Mouse (Mus musculus) heart, postnatal 36 days (tissue): ENCODE data around the gene Gm10972. TPM values are rescaled to one million over a fixed set of nuclear protein-coding genes. Genes with fewer than 3 reads are reported as not detected.
"Not testable (repeated sequence)": the region's sequence is repeated elsewhere in the genome, so short reads cannot be mapped to it uniquely, and the experiment has no call there.

ENCODE experiments used
- DNase-seq, 2 experiments: peaks; one replicate each; pipeline ENCODE4 v3.0.0; 2021 to 2022
- intact Hi-C: fragments of 180-260 bp; cut with DNase I; formaldehyde crosslinking; loops from one replicate; pipeline ENCODE4 v1.15.1; 2025
- total RNA-seq, 2 experiments: library from RNA; stranded (reverse); gene quantifications; 2 replicates each; pipeline ENCODE4 v1.2.3; 2021

Gene Gm10972
- total RNA-seq, 2 experiments from 2014 or later, result not detected

DNA sequence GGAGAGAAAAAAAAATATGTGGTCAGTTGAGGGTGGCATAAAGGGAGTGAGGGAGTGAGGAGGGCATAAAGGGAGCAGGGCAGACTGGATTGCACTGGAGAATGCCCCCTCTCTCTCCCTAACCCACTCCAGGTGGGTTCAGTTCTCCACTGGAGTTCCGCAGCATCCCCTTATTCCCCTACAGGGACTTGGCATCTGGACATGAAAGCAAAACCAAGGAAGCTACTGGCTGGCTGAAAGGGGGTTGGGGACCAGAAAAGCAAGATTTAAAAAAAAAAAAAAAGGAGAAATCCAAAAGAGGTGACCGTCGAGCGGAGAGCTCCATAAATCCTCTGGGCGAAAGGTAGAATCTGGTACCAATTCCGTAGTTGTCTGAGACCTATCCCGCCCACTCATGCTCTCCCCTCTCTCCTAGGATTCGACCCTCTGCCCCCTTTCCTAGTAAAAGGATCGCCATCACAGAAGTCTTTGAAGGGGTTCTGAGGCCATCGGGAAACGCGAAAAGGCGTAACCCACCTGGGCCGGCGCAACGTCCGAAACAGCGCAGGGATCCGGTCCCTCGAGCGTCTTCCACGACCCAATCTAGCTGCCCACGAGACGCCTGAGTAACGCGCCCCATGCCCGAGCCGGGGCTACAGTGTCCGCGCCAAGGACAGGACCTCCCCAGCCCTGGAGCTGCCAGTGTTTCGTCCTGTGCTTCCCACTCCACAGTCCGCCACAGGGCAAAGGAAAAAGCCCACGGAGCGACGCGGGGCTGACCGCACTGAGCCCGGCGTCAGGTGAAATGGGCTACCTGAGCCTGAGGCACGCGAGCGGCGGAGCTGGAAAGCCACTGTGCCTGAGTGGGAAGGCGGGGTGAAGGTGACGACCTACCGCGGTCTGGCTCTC lies 15.2 kb downstream of the Gm10972 start:
- DNase-seq, intact Hi-C loops: not testable (repeated sequence)

DNA sequence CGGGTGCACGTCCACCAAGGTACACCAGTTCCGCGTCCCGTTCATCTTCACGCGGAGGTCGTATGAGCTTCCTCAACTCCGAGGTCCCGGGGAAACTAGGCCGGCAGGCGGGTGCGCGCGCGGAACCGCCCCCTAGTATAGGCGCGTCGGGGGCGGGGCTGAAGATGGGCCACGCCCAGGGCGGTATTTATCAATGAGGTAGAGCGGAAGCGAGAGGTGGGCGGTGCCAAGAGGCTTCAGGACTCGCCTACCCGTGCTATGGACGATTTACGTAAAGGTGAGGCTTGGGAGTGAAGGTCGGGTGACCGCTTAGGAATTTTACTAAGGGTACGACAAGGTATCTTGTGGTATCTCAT lies 15.8 kb downstream of the Gm10972 start, which contains the start of gene Tuft1:
Tuft1 (minus strand) TSS at position 133 of the 356 bp plus-strand sequence.
- DNase-seq, result peak; percentile 61 to 62
- intact Hi-C loops, result not testable (repeated sequence)

DNA sequence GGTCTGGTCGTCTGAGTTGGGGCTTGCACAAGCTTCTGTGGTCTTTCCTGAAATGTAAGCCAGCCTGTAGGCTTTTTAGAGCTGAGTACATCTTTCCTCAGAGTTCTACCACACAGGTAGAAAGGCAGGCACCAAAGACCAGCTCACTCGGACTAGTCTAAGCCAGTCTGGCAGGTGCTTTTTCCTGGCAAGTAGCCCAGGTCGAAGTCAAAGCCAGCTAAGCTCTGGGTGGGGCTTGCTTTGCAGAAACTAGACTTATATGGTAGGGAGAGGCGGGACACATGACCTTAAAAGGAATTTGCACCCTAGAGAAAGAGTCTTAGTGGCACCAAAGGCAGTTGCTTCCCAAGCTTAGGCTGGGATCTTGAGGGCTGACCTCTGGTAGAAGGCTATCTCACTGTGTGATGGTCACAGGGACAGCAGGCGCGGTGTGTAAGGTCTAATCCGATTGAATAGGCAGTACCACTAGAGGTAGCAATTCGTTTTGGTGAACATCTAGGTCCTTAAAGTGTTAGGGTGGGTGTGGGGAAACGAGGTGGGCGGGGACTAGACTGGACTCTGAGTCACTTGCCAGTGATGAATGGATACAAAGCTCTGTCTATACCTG lies 16.3 kb downstream of the Gm10972 start:
- DNase-seq, intact Hi-C loops: not testable (repeated sequence)

DNA sequence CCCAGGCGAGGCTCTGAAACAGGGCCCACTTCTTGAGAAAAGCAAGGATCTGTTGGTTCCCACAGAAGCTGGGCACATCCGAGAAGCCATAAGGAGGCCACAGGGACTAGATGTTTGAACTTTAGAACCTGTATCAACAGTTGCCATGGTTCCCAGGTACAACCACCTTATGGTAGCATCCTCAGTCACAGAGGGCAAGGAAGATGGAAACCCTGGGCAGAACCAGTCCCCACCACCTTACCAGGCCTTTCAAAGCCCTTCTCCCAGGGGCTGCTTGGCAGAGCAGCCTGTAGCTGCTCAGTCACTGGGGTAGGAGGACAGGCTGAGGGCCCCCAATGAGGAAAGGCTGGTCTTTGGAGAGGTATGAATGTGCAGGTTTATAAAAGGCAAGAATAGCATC lies 17.9 kb downstream of the Gm10972 start:
- intact Hi-C loops, DNase-seq: not testable (repeated sequence)

DNA sequence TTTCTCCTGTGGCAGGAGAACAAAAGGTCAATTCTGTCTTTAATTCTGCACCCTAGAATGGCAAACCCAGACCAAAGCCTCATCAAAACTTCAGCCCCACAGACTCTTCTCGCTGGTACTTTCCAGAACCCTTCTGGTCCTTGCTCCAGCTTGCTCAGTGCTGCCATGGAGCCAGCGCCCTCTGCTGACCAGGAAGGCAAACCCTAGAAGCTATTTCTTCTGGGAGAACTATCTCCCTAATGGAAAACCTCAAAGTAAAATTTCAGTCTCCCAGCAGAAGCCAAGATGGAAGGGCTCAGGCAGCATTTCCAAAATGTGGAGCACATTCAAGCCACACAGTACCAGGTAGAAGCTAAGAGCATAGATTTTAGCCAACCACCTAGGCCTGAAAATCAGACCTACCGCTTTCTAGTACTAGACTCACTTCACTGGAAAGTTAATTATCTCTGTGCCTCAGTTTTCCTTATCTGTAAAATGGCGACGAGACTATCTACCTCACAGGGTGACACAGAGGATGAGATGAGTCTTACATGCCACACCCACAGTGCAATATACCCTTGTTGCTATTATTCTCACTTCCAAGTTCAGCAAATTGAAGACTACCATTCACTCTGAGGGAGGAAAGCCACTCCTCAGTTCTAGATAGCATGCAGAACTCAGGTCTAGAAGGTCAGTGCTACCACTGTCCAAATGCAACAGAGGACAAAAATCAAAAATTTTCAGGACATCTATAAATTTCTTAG lies 22.3 kb downstream of the Gm10972 start:
- intact Hi-C loops, DNase-seq: not testable (repeated sequence)

DNA sequence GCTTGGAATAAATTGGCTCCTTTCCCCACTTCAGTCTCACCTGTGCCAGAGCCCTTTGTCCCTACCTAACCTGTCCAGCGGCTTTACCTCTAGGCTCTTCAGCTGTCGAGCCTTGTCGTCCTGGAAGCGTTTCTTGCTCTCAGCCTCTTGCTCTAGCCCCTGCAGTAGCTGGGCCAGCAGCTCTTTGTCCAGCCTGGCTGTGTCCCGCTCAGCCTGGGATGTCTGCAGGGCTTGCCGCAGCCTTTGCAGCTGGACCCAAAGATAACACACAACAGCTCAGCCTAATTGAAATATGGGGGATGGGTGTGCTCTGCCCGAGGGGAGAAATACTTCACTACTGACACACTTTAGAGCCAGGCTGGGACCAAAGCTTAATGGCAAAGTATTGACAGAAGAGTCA lies 23.0 kb downstream of the Gm10972 start:
- intact Hi-C loops, DNase-seq: not testable (repeated sequence)

DNA sequence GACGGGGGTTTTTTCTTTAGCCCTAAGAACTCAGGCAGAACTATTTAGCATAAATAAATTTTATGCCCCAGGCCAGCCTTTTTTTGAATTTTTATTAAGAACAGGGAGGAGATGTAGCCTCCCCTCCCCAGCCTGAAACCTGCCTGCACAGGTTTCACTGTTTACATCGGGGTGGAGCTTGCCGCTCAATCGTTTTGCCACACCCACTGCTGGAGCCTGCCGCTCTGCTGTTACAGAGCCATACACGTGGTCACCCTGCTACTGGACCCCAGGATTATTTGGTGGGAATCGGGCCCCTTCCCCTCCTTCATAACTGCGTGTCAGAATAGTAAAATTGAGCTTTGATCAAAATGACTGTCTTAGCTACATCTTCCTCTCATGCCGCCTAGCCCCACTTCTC lies 32.2 kb downstream of the Gm10972 start:
- intact Hi-C loops, result not testable (repeated sequence)

DNA sequence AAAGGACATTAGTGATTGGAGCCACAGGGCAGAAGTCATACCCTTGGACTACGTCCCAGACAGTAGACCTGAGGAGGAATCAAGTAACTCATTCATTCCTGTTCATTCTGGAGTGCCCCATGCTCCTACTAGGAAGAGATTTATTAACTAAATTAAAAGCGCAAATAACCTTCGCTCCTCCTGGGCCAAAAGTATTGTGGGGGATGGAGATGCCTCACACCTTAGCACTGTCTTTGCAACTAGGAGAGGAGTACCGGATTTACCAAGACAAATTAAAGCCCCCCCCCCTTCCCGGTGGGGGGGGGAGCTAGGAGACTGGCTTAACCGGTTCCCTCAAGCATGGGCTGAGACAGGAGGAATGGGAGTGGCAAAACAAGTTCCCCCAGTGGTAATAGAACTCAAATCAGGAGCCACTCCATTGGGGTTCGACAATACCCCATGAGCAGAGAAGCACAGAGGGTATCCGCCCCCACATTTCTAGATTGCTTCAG lies 36.5 kb downstream of the Gm10972 start:
- intact Hi-C loops, result no loop called here
- no peak for DNase-seq

More for the DNA sequence above, 32.2 kb downstream of the Gm10972 start:
- not testable (repeated sequence) for DNase-seq

DNA sequence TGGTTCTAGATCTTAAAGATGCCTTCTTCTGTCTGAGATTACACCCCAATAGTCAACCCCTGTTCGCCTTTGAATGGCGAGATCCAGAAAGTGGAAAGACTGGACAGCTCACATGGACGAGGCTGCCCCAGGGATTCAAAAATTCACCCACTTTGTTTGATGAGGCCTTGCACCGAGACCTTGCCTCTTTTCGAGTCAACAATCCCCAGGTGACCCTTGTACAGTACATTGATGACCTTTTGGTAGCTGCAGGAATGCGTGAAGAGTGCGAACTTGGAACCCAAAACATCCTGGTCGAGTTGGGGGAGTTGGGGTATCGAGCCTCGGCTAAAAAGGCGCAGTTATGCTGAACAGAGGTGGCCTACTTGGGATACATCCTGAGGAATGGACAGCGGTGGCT lies 37.1 kb downstream of the Gm10972 start:
- intact Hi-C loops, DNase-seq: not testable (repeated sequence)

DNA sequence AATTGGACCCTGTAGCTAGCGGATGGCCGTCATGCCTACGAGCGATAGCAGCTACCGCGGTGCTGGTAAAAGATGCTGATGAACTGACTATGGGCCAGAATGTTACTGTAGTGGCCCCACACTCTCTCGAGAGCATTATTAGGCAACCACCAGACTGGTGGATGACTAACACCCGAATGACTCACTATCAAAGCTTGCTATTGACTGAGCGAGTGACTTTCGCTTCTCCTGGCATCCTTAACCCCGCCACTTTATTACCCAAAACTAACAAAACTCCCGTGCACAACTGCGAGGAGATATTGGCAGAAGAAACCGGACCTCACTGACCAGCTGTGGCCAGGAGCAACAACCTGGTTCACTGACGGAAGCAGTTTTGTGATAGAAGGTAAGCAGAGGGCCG lies 37.9 kb downstream of the Gm10972 start:
- peak in 1 of 2 experiments; percentile 9 for DNase-seq
- intact Hi-C loops, result no loop called here

DNA sequence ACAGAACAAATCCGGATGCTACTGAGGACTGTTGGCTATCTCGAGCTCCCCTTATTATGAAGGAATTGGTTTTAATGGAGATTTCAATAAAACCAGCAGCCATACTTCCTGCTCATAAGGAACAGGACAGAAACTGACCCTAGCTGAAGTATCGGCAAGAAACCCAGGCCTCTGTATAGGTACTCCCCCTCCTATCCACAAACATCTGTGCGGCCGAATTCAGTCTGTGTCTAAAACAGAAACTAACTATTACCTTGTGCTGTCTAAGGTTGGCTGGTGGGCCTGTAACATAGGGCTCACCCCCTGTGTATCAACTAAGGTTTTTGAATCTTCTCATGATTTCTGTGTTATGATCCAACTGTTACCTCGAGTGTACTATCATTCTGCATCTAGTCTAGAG lies 40.7 kb downstream of the Gm10972 start:
- intact Hi-C loops, result no loop called here

DNA sequence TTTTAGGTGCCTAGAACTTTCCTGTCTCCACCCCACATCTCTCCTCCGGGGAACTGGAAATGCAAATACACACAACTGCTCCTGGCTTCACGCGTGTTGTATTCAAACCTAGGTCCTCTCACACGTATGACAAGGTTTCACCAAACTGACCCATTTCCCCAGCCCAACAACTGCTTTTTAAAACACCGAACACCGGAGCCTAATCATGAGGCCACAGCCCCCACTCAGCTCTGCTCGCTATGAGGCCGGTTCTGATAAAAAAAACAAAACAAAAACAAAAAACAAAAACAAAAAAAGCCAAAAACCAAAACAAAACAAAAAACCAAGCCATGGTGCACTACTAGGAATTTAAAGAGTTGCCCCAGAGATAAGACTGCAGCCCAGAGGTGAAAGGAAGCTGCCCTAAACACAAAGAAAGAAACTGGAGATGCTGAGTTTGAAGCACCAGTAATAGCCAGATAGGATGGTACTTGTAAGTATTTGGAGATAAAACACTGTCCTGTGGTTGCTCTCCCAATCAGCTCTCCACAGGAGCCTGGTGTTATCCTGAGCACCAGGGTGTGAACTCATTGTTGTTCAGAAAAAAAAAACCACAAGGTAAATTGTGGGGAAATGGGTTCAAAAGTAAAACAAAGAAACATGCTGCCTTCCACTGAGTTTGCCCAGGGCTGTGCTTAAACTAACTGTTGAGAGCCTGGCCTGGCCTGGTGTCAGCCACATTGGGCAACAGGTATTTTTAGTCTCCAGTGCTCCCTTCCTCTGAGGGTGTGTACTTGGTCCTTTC lies 43.3 kb downstream of the Gm10972 start:
- DNase-seq, intact Hi-C loops: not testable (repeated sequence)

More for the DNA sequence above, 40.7 kb downstream of the Gm10972 start:
- DNase-seq, result no peak

DNA sequence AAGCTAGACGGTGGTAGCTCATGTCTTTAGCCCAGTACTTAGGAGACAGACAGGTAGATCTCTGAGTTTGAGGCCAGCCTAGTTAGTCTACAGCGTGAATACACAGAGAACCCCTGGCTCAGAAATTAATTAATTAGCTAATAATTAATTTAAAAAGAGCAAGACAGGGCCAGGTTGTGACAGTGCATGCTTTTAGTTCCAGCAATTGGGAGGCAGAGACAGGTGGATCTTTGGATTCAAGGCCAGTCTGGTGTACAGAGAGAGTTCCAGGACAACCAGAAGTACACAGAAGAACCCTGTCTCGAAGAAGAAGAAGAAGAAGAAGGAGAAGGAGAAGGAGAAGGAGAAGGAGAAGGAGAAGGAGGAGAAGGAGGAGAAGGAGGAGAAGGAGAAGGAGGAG lies 45.8 kb downstream of the Gm10972 start:
- intact Hi-C loops, DNase-seq: not testable (repeated sequence)

DNA sequence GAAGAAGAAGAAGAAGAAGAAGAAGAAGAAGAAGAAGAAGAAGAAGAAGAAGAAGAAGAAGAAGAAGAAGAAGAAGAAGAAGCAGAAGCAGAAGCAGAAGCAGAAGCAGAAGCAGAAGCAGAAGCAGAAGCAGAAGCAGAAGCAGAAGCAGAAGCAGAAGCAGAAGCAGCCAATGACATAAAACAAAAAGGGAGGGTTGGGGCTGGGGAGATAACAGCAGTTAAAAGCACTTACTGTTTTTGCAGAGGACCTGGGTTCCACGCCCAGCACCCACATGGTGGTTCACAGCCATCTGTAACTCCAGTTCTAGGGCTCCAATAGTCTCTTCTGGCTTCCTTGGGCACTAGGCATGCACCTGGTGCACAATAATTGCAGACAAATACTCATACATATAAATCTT lies 46.3 kb downstream of the Gm10972 start:
- intact Hi-C loops, DNase-seq: not testable (repeated sequence)

DNA sequence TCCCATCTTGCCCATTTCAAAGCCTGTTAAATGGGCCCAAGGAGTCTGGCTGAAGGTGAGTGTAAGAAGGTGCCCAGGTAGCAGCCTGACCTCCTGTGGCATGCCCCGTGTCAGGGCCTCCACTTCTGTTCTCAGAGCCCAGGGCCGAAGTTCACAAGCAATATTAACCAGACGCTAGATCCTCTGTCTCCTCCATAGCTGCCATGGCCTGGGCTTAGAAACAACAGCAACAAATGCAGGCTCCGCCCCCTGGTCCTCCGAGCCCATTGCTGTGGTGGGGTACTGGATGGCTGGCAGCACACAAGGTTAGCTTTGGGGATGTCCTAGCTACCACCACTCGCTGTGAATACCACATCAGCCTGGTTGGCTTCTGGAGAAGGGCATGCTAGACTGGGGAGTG lies 47.2 kb downstream of the Gm10972 start:
- DNase-seq, result not testable (repeated sequence)
- intact Hi-C loops, result loop anchor here (5.0 kb wide), 1 partner anchor 242 kb away; the partner anchor contains the start of gene Selenbp1

DNA sequence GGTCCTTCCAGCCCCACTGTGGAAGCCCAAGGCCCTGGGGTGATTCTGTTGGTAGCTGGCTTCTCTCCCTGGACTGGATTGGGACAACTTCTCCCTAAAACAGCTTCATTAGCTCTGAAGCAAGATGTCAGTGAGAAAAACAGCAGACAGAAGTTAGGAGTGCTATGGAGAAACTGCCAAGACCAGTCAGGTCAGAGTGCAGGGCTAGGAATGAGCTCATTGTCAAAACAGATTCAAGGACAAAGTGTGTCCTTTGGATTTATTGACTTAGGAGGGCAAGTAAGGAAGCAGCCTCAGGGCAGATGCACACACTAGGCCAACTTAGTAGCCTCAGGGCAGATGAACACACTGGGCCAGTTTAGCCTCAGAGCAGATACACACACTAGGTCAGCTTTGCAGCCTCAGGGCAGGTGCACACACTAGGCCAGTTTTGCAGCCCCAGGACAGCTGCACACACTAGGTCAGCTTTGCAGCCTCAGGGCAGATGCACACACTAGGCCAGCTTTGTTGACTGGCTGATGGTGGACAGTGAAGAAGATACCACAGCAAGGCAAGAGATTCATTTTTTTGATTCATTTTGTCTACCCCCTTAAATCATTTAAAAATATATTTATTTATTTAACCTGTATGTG lies 47.8 kb downstream of the Gm10972 start:
- intact Hi-C loops, result loop anchor here (5.0 kb wide), 1 partner anchor 242 kb away; the partner anchor contains the start of gene Selenbp1
- DNase-seq, result no peak

DNA sequence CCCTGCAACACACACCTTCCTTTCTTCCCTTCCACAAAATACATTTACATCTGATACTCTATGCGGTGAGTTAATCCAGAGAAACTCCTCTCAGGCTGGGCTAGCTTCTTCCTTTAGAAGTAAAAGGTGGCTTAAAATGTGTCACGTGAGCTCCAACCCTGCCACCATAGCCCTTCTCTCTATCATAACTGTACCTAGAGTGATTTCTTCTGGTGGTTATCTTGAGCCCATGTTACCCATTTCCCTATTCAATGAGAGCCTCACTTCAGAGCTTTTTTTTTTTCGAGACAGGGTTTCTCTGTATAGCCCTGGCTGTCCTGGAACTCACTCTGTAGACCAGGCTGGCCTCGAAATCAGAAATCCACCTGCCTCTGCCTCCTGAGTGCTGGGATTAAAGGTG lies 48.8 kb downstream of the Gm10972 start:
- intact Hi-C loops, result loop anchor here (5.0 kb wide), 1 partner anchor 241 kb away; the partner anchor contains the start of gene Selenbp1
- not testable (repeated sequence) for DNase-seq
